Mouse (Mus musculus): Measurements from ENCODE around the gene Nrd1.
A peak's percentile ranks its signal among the peaks of the same experiment; 100 is the strongest.

Nrd1 gene

DNA sequence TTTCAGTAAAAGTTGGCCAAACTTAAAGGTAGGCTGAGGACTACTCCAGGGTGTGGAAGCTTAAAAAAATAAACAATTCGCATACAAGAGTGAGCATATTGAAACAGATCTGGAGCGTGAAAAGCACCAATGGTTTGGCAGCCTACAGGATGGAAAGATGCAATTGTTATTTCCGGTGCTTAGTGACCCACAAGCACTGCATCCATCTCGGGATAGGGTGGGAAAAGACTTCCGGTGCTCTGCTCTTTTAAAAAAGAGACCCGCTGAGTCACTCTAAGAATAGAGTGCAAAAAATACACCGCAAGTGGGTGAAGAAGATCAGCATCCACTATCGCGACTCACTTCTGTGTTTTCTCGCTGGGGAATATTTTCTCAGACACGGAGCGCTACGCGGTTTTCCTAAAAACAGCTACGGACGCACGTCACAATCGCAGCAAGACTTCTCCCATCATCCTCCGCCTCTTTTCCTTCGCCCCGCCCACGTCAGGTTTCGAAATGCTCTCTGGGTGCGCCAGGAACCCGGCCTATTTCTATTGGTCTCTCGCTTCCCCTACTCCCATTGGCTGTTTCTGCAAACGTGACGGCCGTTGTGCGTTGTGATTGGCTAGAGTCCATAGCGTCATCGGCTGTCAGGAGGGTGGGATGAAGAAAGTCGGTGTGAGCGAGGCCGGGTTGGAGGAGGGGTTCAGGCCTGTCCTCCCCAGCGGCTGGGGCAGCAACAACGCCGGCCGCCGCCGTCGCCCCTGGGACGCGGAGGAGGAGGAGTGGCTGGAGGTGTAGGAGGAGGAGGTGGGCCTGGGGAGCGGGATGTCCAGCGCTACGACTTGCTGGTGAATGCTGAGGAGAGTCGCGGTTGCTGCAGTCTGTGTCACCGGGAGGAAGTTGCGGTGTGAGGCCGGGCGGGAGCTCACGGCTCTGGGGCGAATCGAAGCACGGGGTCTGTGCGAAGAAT lies at the start of gene Nrd1:
TSS of gene Nrd1 (plus strand) at position 657 of the 952 bp plus-strand sequence.
- peak; percentile 99 for DNase-seq (ENCODE audit: low read depth, low spot score)

DNA sequence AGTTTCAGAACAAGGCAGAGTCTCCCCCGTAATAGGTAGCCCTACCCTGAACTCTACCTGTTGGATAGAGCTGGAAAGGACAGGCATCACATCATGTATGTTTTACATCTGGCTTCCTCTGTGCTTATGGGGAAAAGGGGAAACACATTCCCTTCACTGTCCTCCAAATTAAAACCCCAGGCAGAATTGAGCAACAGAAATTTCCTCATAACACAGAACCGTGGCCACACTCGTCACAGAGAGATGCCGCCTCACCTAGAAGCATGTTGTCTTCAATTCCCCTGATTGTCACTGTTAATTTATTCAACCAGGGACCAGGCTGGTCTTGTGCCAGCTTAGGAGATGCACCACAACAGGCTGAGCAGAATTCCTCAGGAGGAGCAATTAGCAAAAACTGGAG lies 48.8 kb upstream of the Nrd1 start:
- no peak for DNase-seq (ENCODE audit: low read depth, low spot score)

GRCm38 (mm10) chr4:108959696-108960095 lies 40.8 kb upstream of the Nrd1 start:
- DNase-seq (ENCODE audit: low read depth, low spot score), result no peak

DNA sequence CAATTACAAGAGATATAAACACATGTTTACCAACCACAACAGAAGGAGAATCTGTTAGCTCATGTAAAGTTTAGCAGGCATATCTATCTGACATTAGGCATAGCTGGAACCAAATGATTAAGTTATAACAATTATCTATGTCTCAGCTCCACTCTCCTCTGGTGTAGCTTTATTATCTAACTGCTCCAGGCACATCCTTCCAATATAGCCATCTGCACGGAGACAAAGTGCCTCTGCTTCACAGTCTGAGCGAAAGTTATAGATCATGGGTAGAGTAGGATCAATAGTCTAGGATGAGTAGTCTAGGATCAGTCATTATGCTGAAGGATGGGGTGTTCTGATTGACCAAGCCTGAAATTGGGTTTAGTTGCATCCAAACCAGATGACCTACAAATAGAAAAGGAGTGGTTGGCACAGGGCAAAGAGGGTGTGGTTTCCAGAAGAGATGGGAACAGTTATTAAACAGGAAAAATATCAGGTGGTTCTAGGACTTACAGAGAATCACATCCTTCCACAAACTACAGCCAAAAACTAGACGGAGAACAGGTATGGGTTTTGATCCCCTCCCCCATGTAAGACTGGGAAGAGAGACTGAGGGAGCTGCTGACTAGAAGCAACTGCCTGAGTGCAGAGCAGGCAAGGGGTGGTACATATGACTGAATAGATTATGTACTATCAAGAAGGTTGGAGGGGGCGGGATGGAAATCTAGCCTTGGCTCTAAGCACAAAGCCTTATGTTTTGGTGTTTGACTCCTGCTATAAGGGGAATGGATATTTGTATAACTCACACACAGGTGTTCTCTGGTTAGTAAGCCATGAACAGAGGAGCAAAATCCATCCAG lies 39.6 kb upstream of the Nrd1 start:
- no peak for DNase-seq (ENCODE audit: low read depth, low spot score)

DNA sequence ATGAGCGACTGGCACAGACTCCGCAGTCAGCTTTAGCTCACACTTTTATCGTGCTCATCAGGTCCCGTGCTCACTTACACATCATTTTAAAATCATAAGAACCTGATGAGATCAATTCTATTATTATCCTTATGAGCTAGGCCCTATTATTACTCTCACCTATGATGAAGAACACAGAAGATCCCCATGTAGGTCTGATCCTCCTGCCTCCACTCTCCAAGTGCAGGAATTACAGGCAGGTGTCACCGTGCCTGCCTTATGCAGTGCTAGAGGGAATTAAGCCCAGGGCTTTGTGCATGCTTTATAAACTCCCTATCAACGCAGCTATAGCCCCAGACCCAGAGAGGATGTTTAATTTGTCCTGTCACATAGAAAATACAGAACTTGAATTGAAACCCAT lies 37.4 kb upstream of the Nrd1 start:
- DNase-seq (ENCODE audit: low read depth, low spot score), result no peak

- no peak for DNase-seq (ENCODE audit: low read depth, low spot score)
Observed at GRCm38 (mm10) chr4:108969517-108969916, 30.9 kb upstream of the Nrd1 start.

DNA sequence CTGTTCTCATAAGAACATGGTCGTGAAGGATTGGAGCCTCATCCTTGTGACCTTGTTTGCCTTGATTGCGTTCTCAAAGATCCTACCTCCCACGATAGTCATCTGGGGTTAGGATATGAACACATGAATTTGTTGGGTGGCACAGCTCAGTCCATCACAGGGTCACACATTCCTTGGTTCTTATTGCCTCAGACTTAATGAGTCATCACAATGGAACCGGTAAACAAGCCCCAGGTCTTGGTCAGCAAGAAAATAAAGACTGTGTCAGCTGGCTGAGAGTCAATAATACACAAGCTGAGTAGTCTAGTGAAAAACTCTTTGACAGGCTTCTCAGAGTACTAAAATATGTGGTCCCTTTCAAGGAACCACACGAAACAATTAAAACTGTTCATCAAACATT lies 29.4 kb upstream of the Nrd1 start:
- no peak for DNase-seq (ENCODE audit: low read depth, low spot score)

DNA sequence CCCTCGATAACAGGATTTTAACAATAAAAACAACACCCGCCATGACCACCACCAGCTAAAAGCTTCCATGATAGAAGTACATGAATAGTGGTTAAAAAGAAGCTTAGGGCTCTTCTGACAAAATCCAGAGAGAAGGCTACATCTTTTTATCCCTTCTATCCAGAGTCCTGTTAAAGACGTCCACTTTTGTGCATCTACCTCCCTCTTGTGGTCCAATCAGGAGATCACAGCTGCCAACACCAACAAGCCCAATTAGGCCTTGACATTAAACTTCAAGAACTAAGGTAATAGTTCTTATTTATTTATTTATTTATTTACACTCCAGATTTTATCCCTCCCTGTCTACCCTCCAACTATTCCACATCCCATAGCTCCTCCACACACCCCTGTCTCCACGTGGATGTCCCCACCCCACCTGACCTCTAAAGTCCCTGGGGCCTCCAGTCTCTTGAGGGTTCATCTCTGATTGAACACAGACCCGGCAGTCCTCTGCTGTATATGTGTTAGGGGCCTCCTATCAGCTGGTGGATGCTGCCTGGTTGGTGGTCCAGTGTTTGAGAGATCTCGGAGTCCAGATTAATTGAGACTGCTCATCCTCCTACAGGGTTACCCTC lies 23.9 kb upstream of the Nrd1 start:
- DNase-seq (ENCODE audit: low read depth, low spot score), result peak; percentile 52

DNA sequence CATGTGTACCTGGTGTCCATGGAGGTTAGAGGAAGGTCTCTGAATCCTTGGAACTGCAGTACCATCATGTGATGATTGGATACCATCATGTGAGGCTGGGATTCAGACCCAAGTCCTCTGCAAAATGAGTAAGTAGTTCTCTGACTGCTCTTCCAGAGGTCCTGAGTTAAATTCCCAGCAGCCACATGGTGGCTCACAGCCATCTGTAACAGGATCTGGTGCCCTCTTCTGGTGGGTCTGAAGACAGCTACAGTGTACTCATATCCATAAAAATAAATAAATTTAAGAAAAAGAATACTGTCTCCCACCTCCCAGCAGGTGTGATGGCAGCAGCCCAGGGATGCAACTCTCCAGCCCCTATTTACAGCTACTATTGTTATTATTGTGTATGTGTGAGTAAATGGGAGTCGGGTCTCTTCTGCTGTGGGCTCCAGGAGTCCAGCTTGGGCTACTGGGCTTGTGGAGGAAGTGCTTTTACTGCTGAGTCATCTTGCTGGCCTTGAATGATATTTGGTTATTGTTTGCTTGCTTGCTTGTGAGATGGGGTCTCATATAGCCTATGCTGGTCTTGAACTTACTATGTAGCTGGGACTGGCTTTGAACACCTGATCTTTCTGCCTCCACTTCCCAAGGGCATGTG lies 13.5 kb upstream of the Nrd1 start:
- no peak for DNase-seq (ENCODE audit: low read depth, low spot score)

GRCm38 (mm10) chr4:108987473-108987842 lies 13.0 kb upstream of the Nrd1 start:
- no peak for DNase-seq (ENCODE audit: low read depth, low spot score)

DNA sequence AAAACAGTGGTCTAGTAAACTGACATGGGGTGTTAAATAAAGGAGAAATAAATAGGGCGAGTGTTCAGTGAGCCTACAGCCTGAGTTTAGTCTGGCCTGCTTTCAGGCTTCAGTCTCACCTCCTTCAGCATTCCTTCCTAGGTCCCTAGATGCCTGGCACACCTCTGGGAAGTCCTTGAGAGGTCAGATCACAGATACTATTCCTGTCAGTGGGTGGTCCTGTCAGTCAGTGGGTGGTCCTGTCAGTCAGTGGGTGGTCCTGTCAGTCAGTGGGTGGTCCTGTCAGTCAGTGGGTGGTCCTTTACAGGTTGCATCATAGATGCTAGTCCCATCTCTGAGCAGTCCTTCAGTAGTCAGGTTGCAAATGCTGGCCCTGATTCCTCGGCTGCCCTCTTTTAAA lies 11.0 kb upstream of the Nrd1 start:
- DNase-seq (ENCODE audit: low read depth, low spot score), result no peak

- no peak for DNase-seq (ENCODE audit: low read depth, low spot score)
Observed at GRCm38 (mm10) chr4:108990032-108990431, 10.4 kb upstream of the Nrd1 start.

DNA sequence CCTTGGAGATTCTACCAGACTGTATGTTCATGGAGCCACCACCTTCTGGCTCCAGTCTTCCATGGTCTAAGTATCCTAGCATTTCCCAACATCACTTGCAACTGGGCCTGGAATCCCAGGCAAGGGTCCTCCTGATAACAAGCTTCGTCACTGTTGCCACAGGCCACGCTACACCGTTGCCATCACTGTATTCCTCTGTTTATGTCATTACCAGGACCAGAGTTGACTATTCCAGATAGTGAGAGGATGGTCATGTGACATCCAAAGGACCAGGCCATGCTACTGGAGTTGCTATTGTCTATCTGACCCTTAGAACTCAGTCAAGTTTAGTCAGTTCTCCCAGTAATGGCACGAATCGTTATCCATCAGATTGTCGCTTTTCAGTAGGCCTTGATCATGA lies 9.9 kb upstream of the Nrd1 start:
- DNase-seq (ENCODE audit: low read depth, low spot score), result no peak

DNA sequence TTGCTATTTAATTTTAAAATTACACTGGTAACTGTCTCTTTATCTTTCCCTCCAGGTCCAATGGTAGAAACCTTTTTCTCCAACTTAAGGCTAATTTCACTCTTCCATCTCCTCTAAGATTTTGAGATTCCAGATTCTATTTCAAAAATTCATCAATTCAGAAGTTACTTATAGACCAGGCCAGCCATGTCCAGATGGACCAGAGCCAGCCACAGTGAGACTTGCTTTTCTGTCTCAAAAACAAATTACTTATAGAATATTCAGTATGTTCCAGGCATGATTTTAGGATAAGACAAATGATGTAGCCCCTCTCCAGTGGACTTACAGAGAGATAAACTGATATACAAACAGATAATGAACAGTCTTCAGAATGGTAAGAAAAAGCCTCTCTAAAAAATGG lies 8.6 kb upstream of the Nrd1 start:
- no peak for DNase-seq (ENCODE audit: low read depth, low spot score)

DNA sequence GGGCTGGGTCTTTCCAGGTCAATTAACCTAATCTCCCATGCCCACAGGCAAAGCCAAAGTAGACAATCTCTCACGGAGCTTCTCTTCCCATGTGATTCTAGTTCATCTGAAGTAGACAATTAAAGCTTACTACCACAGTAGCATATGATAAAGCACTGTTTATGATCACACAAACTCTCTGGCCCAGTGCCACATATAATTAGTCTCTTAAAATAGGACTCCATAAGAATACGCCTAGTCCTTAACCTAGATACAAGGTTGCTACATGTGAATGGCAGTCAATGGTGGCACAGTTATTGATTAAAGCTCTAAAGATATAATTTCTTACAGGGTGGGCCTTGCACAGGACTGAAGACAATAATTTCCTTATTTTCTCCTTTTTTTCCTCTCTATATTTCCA lies 7.5 kb upstream of the Nrd1 start:
- DNase-seq (ENCODE audit: low read depth, low spot score), result no peak

- peak; percentile 9 for DNase-seq (ENCODE audit: low read depth, low spot score)
Observed at GRCm38 (mm10) chr4:109000961-109001360, 506 bp downstream of the Nrd1 start.

DNA sequence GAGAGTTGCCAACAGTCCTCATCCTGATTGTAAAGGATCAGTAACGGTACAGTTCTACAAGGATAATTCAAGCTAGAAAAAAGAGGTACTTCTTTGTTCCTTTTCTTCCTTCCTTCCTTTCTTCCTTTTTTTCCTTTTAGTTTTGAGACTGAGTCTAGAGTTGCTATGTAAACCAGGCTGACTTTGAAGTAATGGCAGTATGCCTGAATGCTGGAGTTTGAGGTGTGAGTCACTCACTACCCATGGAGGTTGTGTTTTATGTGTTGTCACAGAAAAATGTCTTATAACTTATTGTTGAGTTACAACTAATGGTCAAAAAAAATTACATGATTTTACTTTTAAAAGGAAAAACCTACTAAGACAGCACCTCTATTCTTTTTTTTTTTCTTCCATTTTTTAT lies 7.6 kb downstream of the Nrd1 start:
- DNase-seq (ENCODE audit: low read depth, low spot score), result peak; percentile 8

- DNase-seq (ENCODE audit: low read depth, low spot score), result no peak
Observed at GRCm38 (mm10) chr4:109014091-109014490, 13.6 kb downstream of the Nrd1 start.

DNA sequence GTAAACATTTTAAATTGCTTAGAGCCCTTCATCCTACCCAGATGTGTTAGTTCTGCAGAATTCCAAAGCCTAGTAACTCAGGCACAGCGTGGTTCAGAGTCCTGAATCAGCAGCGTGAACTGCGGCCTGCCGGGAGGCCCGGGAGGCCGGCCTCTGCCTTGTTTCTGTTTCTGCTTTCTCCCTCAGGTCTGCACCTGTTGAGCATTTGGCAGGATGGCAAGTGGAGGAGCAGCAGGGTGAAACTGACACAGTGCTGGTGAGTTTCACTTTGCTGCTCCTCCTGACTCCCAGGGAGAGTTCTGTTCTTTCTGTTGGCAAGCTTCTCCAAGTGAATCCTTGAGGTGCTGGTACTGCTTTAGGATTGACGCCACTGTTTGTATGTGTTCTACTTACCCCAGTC lies 17.0 kb downstream of the Nrd1 start:
- DNase-seq (ENCODE audit: low read depth, low spot score), result no peak

GRCm38 (mm10) chr4:109019301-109019700 lies 18.8 kb downstream of the Nrd1 start:
- DNase-seq (ENCODE audit: low read depth, low spot score), result no peak

DNA sequence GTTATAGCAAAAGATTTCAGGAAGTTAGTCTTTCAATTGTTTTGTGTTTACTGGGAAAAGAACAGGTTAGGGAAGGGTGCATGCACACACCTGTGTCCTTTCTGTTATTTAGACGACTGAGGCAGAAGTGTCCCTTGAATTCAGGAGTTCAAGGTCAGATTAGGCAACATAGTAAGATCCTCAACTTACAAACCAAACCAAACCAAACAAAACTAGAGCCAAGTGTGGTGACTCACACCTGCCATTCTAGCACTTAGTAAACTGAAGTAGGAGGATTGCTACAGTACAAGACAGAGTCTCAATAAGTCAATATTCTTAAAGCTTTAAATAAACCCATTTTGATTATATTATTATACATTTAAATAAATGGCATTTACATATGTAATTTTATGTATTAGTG lies 21.5 kb downstream of the Nrd1 start:
- no peak for DNase-seq (ENCODE audit: low read depth, low spot score)

- no peak for DNase-seq (ENCODE audit: low read depth, low spot score)
Observed at GRCm38 (mm10) chr4:109025061-109025460, 24.6 kb downstream of the Nrd1 start.

Measured in telencephalon, adult 2 months (tissue).